8 mouse cellular contexts compared by ENCODE assay signal in genomic region chr19:6058966-6059365, GRCm38 (mm10). TPM values are rescaled to one million over a fixed set of nuclear protein-coding genes. Genes with fewer than 3 reads are reported as not detected.
A peak's percentile ranks its signal among the peaks of the same experiment; 100 is the strongest.
DNase-seq lines count a peak whose midpoint lies in the region; ATAC-seq and TF ChIP-seq lines count a peak whose summit lies in the region.

No protein-coding gene starts in this region.

- TF ChIP-seq EP300 in stomach, postnatal 0 days (optimal IDR thresholded peaks at IDR 0.05) = no peak

- H3K27me3 ChIP-seq in megakaryocyte, embryonic 14.5 days (replicated peaks) = no peaks in the 10 kb centered on the region
- H3K27me3 ChIP-seq in limb, embryonic 14.5 days (ENCODE audit: control insufficient read depth, insufficient read depth, low read length) = no peaks in the 10 kb centered on the region
- no peaks in the 10 kb centered on the region for H3K27me3 ChIP-seq in stomach, postnatal 0 days (ENCODE audit: control insufficient read depth, insufficient read depth, low read length)

- ATAC-seq in megakaryocyte, adult 5-6 weeks (ENCODE audit: poor library complexity, severe bottlenecking) = no peak
- ATAC-seq in limb, embryonic 14.5 days (ENCODE audit: low FRiP score, low read depth) = no peak
- no peak for ATAC-seq in stomach, postnatal 0 days (ENCODE audit: low FRiP score, low TSS enrichment)

- peaks cover 69% of the 10 kb centered on the region for H3K4me1 ChIP-seq in megakaryocyte, embryonic 14.5 days
- H3K4me1 ChIP-seq in limb, embryonic 14.5 days (ENCODE audit: control insufficient read depth, insufficient read depth, low read length) = peaks cover 22% of the 10 kb centered on the region
- H3K4me1 ChIP-seq in stomach, postnatal 0 days (replicated peaks; ENCODE audit: control insufficient read depth, insufficient read depth) = peaks cover 5% of the 10 kb centered on the region

- H3K9ac ChIP-seq in limb, embryonic 14.5 days (ENCODE audit: low read depth, low read length, severe bottlenecking) = peak overlapping the region; percentile 16; the same call in 1 of the 2 replicates
- H3K9ac ChIP-seq in stomach, postnatal 0 days (ENCODE audit: low read length) = peak overlapping the region; percentile 89

- peak overlapping the region; percentile 80 for H3K4me2 ChIP-seq in limb, embryonic 14.5 days (replicated peaks; ENCODE audit: low read depth, low read length, severe bottlenecking)
- H3K4me2 ChIP-seq in stomach, postnatal 0 days (replicated peaks; ENCODE audit: low read depth) = peak overlapping the region; percentile 66

- DNase-seq in adrenal gland, postnatal 14 days = peak; percentile 4
- DNase-seq in adrenal gland, postnatal 4 days (ENCODE audit: low spot score in 2 of 2) = no peak
- no peak for DNase-seq in limb, embryonic 14.5 days (ENCODE audit: low spot score)
- no peak for DNase-seq in stomach, postnatal 0 days (ENCODE audit: low spot score)
- no peak for DNase-seq in frontal cortex, postnatal 14 days (ENCODE audit: low spot score in 2 of 2)
- no peak for DNase-seq in thymus, postnatal 10 days (ENCODE audit: low spot score in 2 of 2)

- peak overlapping the region; percentile 100 for H3K4me3 ChIP-seq in megakaryocyte, embryonic 14.5 days (replicated peaks)
- peak overlapping the region; percentile 89 for H3K4me3 ChIP-seq in limb, embryonic 14.5 days (replicated peaks; ENCODE audit: low read length)
- peak overlapping the region; percentile 76; the same call in 1 of the 2 replicates for H3K4me3 ChIP-seq in stomach, postnatal 0 days (ENCODE audit: low read depth, low read length)

- no peaks in the 10 kb centered on the region for H3K9me3 ChIP-seq in megakaryocyte, embryonic 14.5 days
- H3K9me3 ChIP-seq in limb, embryonic 14.5 days (ENCODE audit: control insufficient read depth, low read length) = no peaks in the 10 kb centered on the region
- no peaks in the 10 kb centered on the region for H3K9me3 ChIP-seq in stomach, postnatal 0 days (ENCODE audit: control insufficient read depth, low read length)

- WGBS in limb, embryonic 14.5 days = 82% methylated on average over 5 of the region's 5 CpGs
- WGBS in stomach, postnatal 0 days = 63% methylated on average over 5 of the region's 5 CpGs

- no peak for TF ChIP-seq POLR2A in limb, embryonic 14.5 days (IDR thresholded peaks at IDR 0.05; ENCODE audit: borderline replicate concordance, extremely low read depth, insufficient read depth, insufficient read length)

- no peak overlapping the region for H3K27ac ChIP-seq in limb, embryonic 14.5 days (replicated peaks; ENCODE audit: low read depth, low read length)
- no peak overlapping the region for H3K27ac ChIP-seq in stomach, postnatal 0 days (replicated peaks)

- H3K36me3 ChIP-seq in megakaryocyte, embryonic 14.5 days (replicated peaks; ENCODE audit: low read length) = peaks cover 38% of the 10 kb centered on the region
- peaks cover 33% of the 10 kb centered on the region for H3K36me3 ChIP-seq in limb, embryonic 14.5 days (ENCODE audit: control insufficient read depth, insufficient read depth, low read length)
- no peaks in the 10 kb centered on the region; the same call in none of the 2 replicates for H3K36me3 ChIP-seq in stomach, postnatal 0 days (ENCODE audit: control insufficient read depth, insufficient read depth, low read length)

- no peak for TF ChIP-seq CTCF in stomach, postnatal 0 days (IDR thresholded peaks at IDR 0.05; ENCODE audit: low read depth)

RNA-seq across cellular contexts. Expression of gene Fau, which starts 1.3 kb away (rescaled TPM):
- total RNA-seq in adrenal gland, postnatal 14 days (2021) = 956 and 1,133 TPM in 2 replicates
- total RNA-seq in adrenal gland, postnatal 4 days (2021) = 1,000 to 10,000 TPM; 1,446 to 1,549 TPM
- 3,425 and 5,919 TPM in 2 replicates for polyA plus RNA-seq in megakaryocyte, embryonic 14.5 days (2012; ENCODE audit: insufficient read depth, low replicate concordance)
- 2,056 and 2,077 TPM in 2 replicates for total RNA-seq in megakaryocyte, adult 5-6 weeks (2015)
- total RNA-seq in megakaryocyte, adult 5-6 weeks (2017) = 1,670 and 1,985 TPM in 2 replicates
- 1,573 and 1,838 TPM in 2 replicates for polyA plus RNA-seq in limb, embryonic 14.5 days (2012; rRNA removed)
- polyA plus RNA-seq in limb, embryonic 14.5 days (2014; fragmentation: Nextera tagmentation; extraction: Ambion mirVana) = 948 and 968 TPM in 2 replicates
- 818 and 857 TPM in 2 replicates for polyA plus RNA-seq in stomach, postnatal 0 days (2015; fragmentation: Nextera tagmentation; extraction: Ambion mirVana)

RNA-seq across cellular contexts. Expression of gene Mrpl49, which starts 1.4 kb away (rescaled TPM):
- total RNA-seq in adrenal gland, postnatal 14 days (2021) = 59.7 and 68.2 TPM in 2 replicates
- total RNA-seq in adrenal gland, postnatal 4 days (2021) = 10 to 100 TPM; 55.6 to 63.5 TPM
- 19.0 and 54.3 TPM in 2 replicates for polyA plus RNA-seq in megakaryocyte, embryonic 14.5 days (2012; ENCODE audit: insufficient read depth, low replicate concordance)
- total RNA-seq in megakaryocyte, adult 5-6 weeks (2015) = 28.7 and 35.8 TPM in 2 replicates
- 31.0 and 33.0 TPM in 2 replicates for total RNA-seq in megakaryocyte, adult 5-6 weeks (2017)
- polyA plus RNA-seq in limb, embryonic 14.5 days (2012; rRNA removed) = 47.0 and 54.8 TPM in 2 replicates
- polyA plus RNA-seq in limb, embryonic 14.5 days (2014; fragmentation: Nextera tagmentation; extraction: Ambion mirVana) = 75.3 and 75.5 TPM in 2 replicates
- polyA plus RNA-seq in stomach, postnatal 0 days (2015; fragmentation: Nextera tagmentation; extraction: Ambion mirVana) = 35.0 and 36.6 TPM in 2 replicates

RNA-seq across cellular contexts. Expression of gene Znhit2, which starts 2.0 kb away (rescaled TPM):
- 24.9 and 25.3 TPM in 2 replicates for total RNA-seq in adrenal gland, postnatal 14 days (2021)
- total RNA-seq in adrenal gland, postnatal 4 days (2021) = 10 to 100 TPM; 28.0 to 31.0 TPM
- polyA plus RNA-seq in megakaryocyte, embryonic 14.5 days (2012; ENCODE audit: insufficient read depth, low replicate concordance) = 39.7 and 64.8 TPM in 2 replicates
- total RNA-seq in megakaryocyte, adult 5-6 weeks (2015) = 8.9 and 10.0 TPM in 2 replicates
- total RNA-seq in megakaryocyte, adult 5-6 weeks (2017) = 10.4 and 11.3 TPM in 2 replicates
- 32.0 and 41.5 TPM in 2 replicates for polyA plus RNA-seq in limb, embryonic 14.5 days (2012; rRNA removed)
- 36.5 and 37.0 TPM in 2 replicates for polyA plus RNA-seq in limb, embryonic 14.5 days (2014; fragmentation: Nextera tagmentation; extraction: Ambion mirVana)
- 31.8 and 33.2 TPM in 2 replicates for polyA plus RNA-seq in stomach, postnatal 0 days (2015; fragmentation: Nextera tagmentation; extraction: Ambion mirVana)

RNA-seq across cellular contexts. Expression of gene Tm7sf2, which starts 9.2 kb away (rescaled TPM):
- 9.5 and 19.3 TPM in 2 replicates for total RNA-seq in adrenal gland, postnatal 14 days (2021)
- total RNA-seq in adrenal gland, postnatal 4 days (2021) = 10 to 100 TPM; 17.0 to 25.1 TPM
- polyA plus RNA-seq in megakaryocyte, embryonic 14.5 days (2012; ENCODE audit: insufficient read depth, low replicate concordance) = 26.1 and 59.5 TPM in 2 replicates
- 4.7 and 8.6 TPM in 2 replicates for total RNA-seq in megakaryocyte, adult 5-6 weeks (2015)
- 4.5 and 4.7 TPM in 2 replicates for total RNA-seq in megakaryocyte, adult 5-6 weeks (2017)
- polyA plus RNA-seq in limb, embryonic 14.5 days (2012; rRNA removed) = 43.8 and 59.6 TPM in 2 replicates
- polyA plus RNA-seq in limb, embryonic 14.5 days (2014; fragmentation: Nextera tagmentation; extraction: Ambion mirVana) = 15.5 and 18.8 TPM in 2 replicates
- 17.9 and 19.7 TPM in 2 replicates for polyA plus RNA-seq in stomach, postnatal 0 days (2015; fragmentation: Nextera tagmentation; extraction: Ambion mirVana)

RNA-seq across cellular contexts. Expression of gene Syvn1, which starts 12.6 kb away (rescaled TPM):
- 53.2 and 54.8 TPM in 2 replicates for total RNA-seq in adrenal gland, postnatal 14 days (2021)
- total RNA-seq in adrenal gland, postnatal 4 days (2021) = 10 to 100 TPM; 45.8 to 48.1 TPM
- polyA plus RNA-seq in megakaryocyte, embryonic 14.5 days (2012; ENCODE audit: insufficient read depth, low replicate concordance) = 129 and 202 TPM in 2 replicates
- 16.8 and 17.8 TPM in 2 replicates for total RNA-seq in megakaryocyte, adult 5-6 weeks (2015)
- total RNA-seq in megakaryocyte, adult 5-6 weeks (2017) = 6.3 and 7.2 TPM in 2 replicates
- 49.2 and 63.9 TPM in 2 replicates for polyA plus RNA-seq in limb, embryonic 14.5 days (2012; rRNA removed)
- polyA plus RNA-seq in limb, embryonic 14.5 days (2014; fragmentation: Nextera tagmentation; extraction: Ambion mirVana) = 31.5 and 34.6 TPM in 2 replicates
- polyA plus RNA-seq in stomach, postnatal 0 days (2015; fragmentation: Nextera tagmentation; extraction: Ambion mirVana) = 18.5 and 21.1 TPM in 2 replicates
